In the genomic region with DNA sequence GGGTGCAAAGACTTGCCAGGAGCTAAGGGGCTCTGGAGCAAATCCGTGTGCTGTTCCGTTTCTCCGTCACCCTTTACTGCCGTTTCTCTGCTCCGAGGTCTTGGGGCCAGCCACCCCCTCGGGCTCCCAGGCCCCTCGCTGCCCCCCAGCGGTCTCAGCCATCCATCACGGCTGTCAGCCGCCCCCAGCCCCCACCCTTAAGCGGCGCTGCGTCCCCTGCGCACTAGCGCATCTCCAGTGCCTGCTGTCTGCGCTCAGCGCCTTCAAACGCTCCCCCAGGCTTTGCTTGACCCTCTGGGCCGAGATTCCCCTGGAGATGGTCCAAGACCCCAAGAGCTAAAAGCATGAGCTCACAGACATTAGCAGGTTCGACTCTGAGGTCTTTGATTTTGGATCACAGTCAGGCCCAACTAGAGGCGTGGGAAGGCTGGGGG, we compare ENCODE assay signal across 9 mouse cellular contexts. TPM values are rescaled to one million over a fixed set of nuclear protein-coding genes. Genes with fewer than 3 reads are reported as not detected.
DNase-seq lines count a peak whose midpoint lies in the region; ATAC-seq and TF ChIP-seq lines count a peak whose summit lies in the region.
"Had no signal": no experiment of that assay in that cellular context is flagged by ENCODE, and none has a peak within 500 bp of the region (broad histone marks: within the 10 kb centered on the region; RNA-seq: fewer than 3 reads in every experiment).

No protein-coding gene starts in this region.

- no peak for TF ChIP-seq CTCF in stomach, postnatal 0 days (IDR thresholded peaks at IDR 0.05; ENCODE audit: low read depth)

- DNase-seq in right cerebral cortex, postnatal 14 days: peak; percentile 60
- DNase-seq in right cerebral cortex, postnatal 36 days (ENCODE audit: low spot score in 2 of 2): no peak
- DNase-seq in midbrain, embryonic 11.5 days (ENCODE audit: low spot score, missing footprints): peak; percentile 90
- no peak for DNase-seq in urinary bladder, postnatal 4 days (ENCODE audit: low spot score in 2 of 2)
- no peak for DNase-seq in lung, postnatal 14 days
- DNase-seq in stomach, postnatal 0 days (ENCODE audit: low spot score): no peak

- H3K4me2 ChIP-seq in forebrain, embryonic 15.5 days (replicated peaks): peak overlapping the region; percentile 52
- H3K4me2 ChIP-seq in midbrain, embryonic 11.5 days: peak overlapping the region; percentile 48; the same call in 1 of the 2 replicates
- H3K4me2 ChIP-seq in stomach, postnatal 0 days (replicated peaks; ENCODE audit: low read depth): no peak overlapping the region
- H3K4me2 ChIP-seq: liver, embryonic 15.5 days had no signal

- no peaks in the 10 kb centered on the region for H3K36me3 ChIP-seq in forebrain, embryonic 15.5 days
- H3K36me3 ChIP-seq in midbrain, embryonic 11.5 days (ENCODE audit: control insufficient read depth, insufficient read depth, low read length): no peaks in the 10 kb centered on the region
- H3K36me3 ChIP-seq in stomach, postnatal 0 days (ENCODE audit: control insufficient read depth, insufficient read depth, low read length): no peaks in the 10 kb centered on the region
- H3K36me3 ChIP-seq: intestine, embryonic 15.5 days; liver, embryonic 15.5 days had no signal

- H3K4me3 ChIP-seq in forebrain, embryonic 15.5 days: peak overlapping the region; percentile 47
- H3K4me3 ChIP-seq in midbrain, embryonic 11.5 days (ENCODE audit: low read depth, low read length): peak overlapping the region; percentile 34; the same call in 1 of the 2 replicates
- no peak overlapping the region for H3K4me3 ChIP-seq in stomach, postnatal 0 days (ENCODE audit: low read depth, low read length)
- H3K4me3 ChIP-seq: liver, embryonic 15.5 days had no signal

- peak overlapping the region; percentile 12; the same call in 1 of the 2 replicates for H3K9ac ChIP-seq in forebrain, embryonic 15.5 days (replicated peaks)
- H3K9ac ChIP-seq in midbrain, embryonic 11.5 days (ENCODE audit: low read length): no peak overlapping the region
- no peak overlapping the region for H3K9ac ChIP-seq in stomach, postnatal 0 days (ENCODE audit: low read length)
- H3K9ac ChIP-seq: intestine, embryonic 15.5 days; liver, embryonic 15.5 days had no signal

- no peak overlapping the region for H3K27ac ChIP-seq in forebrain, embryonic 15.5 days (replicated peaks)
- no peak overlapping the region for H3K27ac ChIP-seq in midbrain, embryonic 11.5 days (ENCODE audit: low read depth, low read length)
- H3K27ac ChIP-seq in stomach, postnatal 0 days (replicated peaks): no peak overlapping the region
- H3K27ac ChIP-seq: intestine, embryonic 15.5 days; liver, embryonic 15.5 days had no signal

- H3K4me1 ChIP-seq in forebrain, embryonic 15.5 days: peaks cover 51% of the 10 kb centered on the region
- peaks cover 29% of the 10 kb centered on the region for H3K4me1 ChIP-seq in midbrain, embryonic 11.5 days (ENCODE audit: control insufficient read depth, insufficient read depth, low read length)
- no peaks in the 10 kb centered on the region for H3K4me1 ChIP-seq in stomach, postnatal 0 days (replicated peaks; ENCODE audit: control insufficient read depth, insufficient read depth)

- no peak for TF ChIP-seq EP300 in stomach, postnatal 0 days (optimal IDR thresholded peaks at IDR 0.05)

- 5% methylated on average over 21 of the region's 21 CpGs for WGBS in forebrain, embryonic 15.5 days
- 2% methylated on average over 16 of the region's 21 CpGs for WGBS in midbrain, embryonic 11.5 days
- 6% methylated on average over 21 of the region's 21 CpGs for WGBS in stomach, postnatal 0 days

- no peak for ATAC-seq in forebrain, embryonic 15.5 days (replicated peaks)
- ATAC-seq in midbrain, embryonic 11.5 days (ENCODE audit: low FRiP score): no peak
- no peak for ATAC-seq in stomach, postnatal 0 days (ENCODE audit: low FRiP score, low TSS enrichment)
- ATAC-seq: intestine, embryonic 15.5 days had no signal

- H3K9me3 ChIP-seq in forebrain, embryonic 15.5 days: no peaks in the 10 kb centered on the region
- no peaks in the 10 kb centered on the region for H3K9me3 ChIP-seq in midbrain, embryonic 11.5 days (ENCODE audit: control insufficient read depth, low read length)
- no peaks in the 10 kb centered on the region for H3K9me3 ChIP-seq in stomach, postnatal 0 days (ENCODE audit: control insufficient read depth, low read length)
- H3K9me3 ChIP-seq: intestine, embryonic 15.5 days; liver, embryonic 15.5 days had no signal

- peaks cover 53% of the 10 kb centered on the region for H3K27me3 ChIP-seq in forebrain, embryonic 15.5 days
- peaks cover 67% of the 10 kb centered on the region for H3K27me3 ChIP-seq in midbrain, embryonic 11.5 days (ENCODE audit: control insufficient read depth, insufficient read depth, low read length)
- H3K27me3 ChIP-seq in stomach, postnatal 0 days (ENCODE audit: control insufficient read depth, insufficient read depth, low read length): peaks cover 32% of the 10 kb centered on the region

RNA-seq across cellular contexts. Expression of gene Slc12a5, which starts 8.8 kb away (rescaled TPM):
- polyA plus RNA-seq in forebrain, embryonic 15.5 days (2015; fragmentation: Nextera tagmentation; extraction: Ambion mirVana): 16.2 and 17.2 TPM in 2 replicates
- polyA plus RNA-seq in midbrain, embryonic 11.5 days (2014; fragmentation: Nextera tagmentation; extraction: Ambion mirVana): 2.8 and 3.0 TPM in 2 replicates
- 0.12 and 0.21 TPM in 2 replicates for polyA plus RNA-seq in stomach, postnatal 0 days (2015; fragmentation: Nextera tagmentation; extraction: Ambion mirVana)

RNA-seq across cellular contexts. Expression of gene Mmp9, which starts 28.8 kb away (rescaled TPM):
- polyA plus RNA-seq in forebrain, embryonic 15.5 days (2015; fragmentation: Nextera tagmentation; extraction: Ambion mirVana): 17.9 and 19.5 TPM in 2 replicates
- 1.9 and 2.0 TPM in 2 replicates for polyA plus RNA-seq in midbrain, embryonic 11.5 days (2014; fragmentation: Nextera tagmentation; extraction: Ambion mirVana)
- 0.87 and 1.1 TPM in 2 replicates for polyA plus RNA-seq in stomach, postnatal 0 days (2015; fragmentation: Nextera tagmentation; extraction: Ambion mirVana)

RNA-seq across cellular contexts. Expression of gene Zfp335, which starts 57.8 kb away (rescaled TPM):
- polyA plus RNA-seq in forebrain, embryonic 15.5 days (2015; fragmentation: Nextera tagmentation; extraction: Ambion mirVana): 15.7 and 16.7 TPM in 2 replicates
- polyA plus RNA-seq in midbrain, embryonic 11.5 days (2014; fragmentation: Nextera tagmentation; extraction: Ambion mirVana): 8.2 and 8.8 TPM in 2 replicates
- polyA plus RNA-seq in stomach, postnatal 0 days (2015; fragmentation: Nextera tagmentation; extraction: Ambion mirVana): 3.7 and 4.3 TPM in 2 replicates

Comparison
In these comparisons a context has a peak if more than half of its experiments do, and no peak if none do; other contexts are left out.
1. DNase-seq: peak in right cerebral cortex, postnatal 14 days (single experiment) and midbrain, embryonic 11.5 days (single experiment); none in right cerebral cortex, postnatal 36 days (0 of 2), urinary bladder, postnatal 4 days (0 of 2), lung, postnatal 14 days (single experiment) and stomach, postnatal 0 days (single experiment).